Mouse (Mus musculus): ENCODE results near the gene Ate1. TPM values are rescaled to one million over a fixed set of nuclear protein-coding genes. Genes with fewer than 3 reads are reported as not detected.

The Ate1 gene
- total RNA-seq, 1 experiment, result 25.7 TPM

GRCm38 (mm10) chr7:130475970-130476369 is 44.2 kb downstream of the Ate1 start:
- Histone ChIP-seq H3K27ac (ENCODE audit: insufficient read depth, low read depth, low read length, poor library complexity, severe bottlenecking) (no peak overlapping the region), H3K9ac (ENCODE audit: insufficient read depth, low read depth, low read length, poor library complexity, severe bottlenecking) (no peak overlapping the region), H3K4me3 (ENCODE audit: insufficient read depth in 1 of 2, low read depth in 1 of 2, low read length in 2 of 2, poor library complexity in 1 of 2, severe bottlenecking in 1 of 2) (no peak overlapping the region), H3K36me3 (ENCODE audit: control insufficient read depth, insufficient read depth, low read length, poor library complexity, severe bottlenecking) (peaks cover 2% of the 10 kb centered on the region), H3K9me3 (ENCODE audit: control insufficient read depth, insufficient read depth, low read depth, low read length) (no peaks in the 10 kb centered on the region), H3K4me1 (ENCODE audit: control insufficient read depth in 2 of 2, insufficient read depth in 2 of 2, low read length in 2 of 2, poor library complexity in 1 of 2) (no peaks in the 10 kb centered on the region)
- in situ Hi-C loops (cut with MboI; ENCODE audit: low sequenced_read_pairs in 2 of 2, unreplicated experiment in 2 of 2), result no loop called here
- TF ChIP-seq HCFC1 (IDR thresholded peaks at IDR 0.05; ENCODE audit: borderline replicate concordance, insufficient read depth, low read length) (no peak), ZC3H11A (IDR thresholded peaks at IDR 0.05; ENCODE audit: borderline replicate concordance, low read depth, low read length) (peak; percentile 64; the same call in 1 of the 2 replicates)
- peak; percentile 26 for DNase-seq (ENCODE audit: low read depth, low spot score)

DNA sequence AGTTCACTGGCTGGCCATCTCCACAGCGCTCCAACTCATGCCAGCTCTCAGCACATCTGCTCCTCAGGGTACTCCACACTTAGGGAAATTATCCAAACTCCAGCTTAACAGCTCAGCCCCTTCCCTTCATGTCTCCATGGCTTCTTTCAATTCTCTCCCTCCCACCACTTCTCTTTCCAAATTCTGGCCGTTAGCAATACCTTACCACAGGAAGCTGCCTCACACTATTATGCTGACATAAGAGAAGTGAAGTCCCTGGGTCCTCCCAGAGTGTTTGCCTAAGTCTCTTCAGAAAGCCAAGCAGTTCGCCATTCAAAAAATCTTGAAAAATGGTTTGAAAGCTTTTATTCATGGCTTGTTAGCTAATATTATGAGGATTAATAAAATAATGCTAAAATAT is 46.3 kb downstream of the Ate1 start:
- TF ChIP-seq ZC3H11A (IDR thresholded peaks at IDR 0.05; ENCODE audit: borderline replicate concordance, low read depth, low read length), result no peak
- TF ChIP-seq HCFC1 (IDR thresholded peaks at IDR 0.05; ENCODE audit: borderline replicate concordance, insufficient read depth, low read length), result no peak
- no peak for TF ChIP-seq ZNF384 (IDR thresholded peaks at IDR 0.05; ENCODE audit: low read depth, low read length)
- TF ChIP-seq CHD2 (IDR thresholded peaks at IDR 0.05; ENCODE audit: low read depth, low read length), result no peak
- no peak for TF ChIP-seq MAFK (IDR thresholded peaks at IDR 0.05; ENCODE audit: insufficient read depth, low read depth, low read length)
- in situ Hi-C loops (cut with MboI; ENCODE audit: low sequenced_read_pairs in 2 of 2, unreplicated experiment in 2 of 2), result no loop called here
- Histone ChIP-seq H3K9me3 (ENCODE audit: control insufficient read depth, insufficient read depth, low read depth, low read length) (no peaks in the 10 kb centered on the region), H3K4me1 (ENCODE audit: control insufficient read depth in 2 of 2, insufficient read depth in 2 of 2, low read length in 2 of 2, poor library complexity in 1 of 2) (no peaks in the 10 kb centered on the region), H3K27ac (ENCODE audit: insufficient read depth, low read depth, low read length, poor library complexity, severe bottlenecking) (no peak overlapping the region), H3K36me3 (ENCODE audit: control insufficient read depth, insufficient read depth, low read length, poor library complexity, severe bottlenecking) (no peaks in the 10 kb centered on the region; the same call in 1 of the 2 replicates), H3K9ac (ENCODE audit: insufficient read depth, low read depth, low read length, poor library complexity, severe bottlenecking) (no peak overlapping the region), H3K4me3 (ENCODE audit: insufficient read depth in 1 of 2, low read depth in 1 of 2, low read length in 2 of 2, poor library complexity in 1 of 2, severe bottlenecking in 1 of 2) (no peak overlapping the region)
- no peak for DNase-seq (ENCODE audit: low read depth, low spot score)

DNA sequence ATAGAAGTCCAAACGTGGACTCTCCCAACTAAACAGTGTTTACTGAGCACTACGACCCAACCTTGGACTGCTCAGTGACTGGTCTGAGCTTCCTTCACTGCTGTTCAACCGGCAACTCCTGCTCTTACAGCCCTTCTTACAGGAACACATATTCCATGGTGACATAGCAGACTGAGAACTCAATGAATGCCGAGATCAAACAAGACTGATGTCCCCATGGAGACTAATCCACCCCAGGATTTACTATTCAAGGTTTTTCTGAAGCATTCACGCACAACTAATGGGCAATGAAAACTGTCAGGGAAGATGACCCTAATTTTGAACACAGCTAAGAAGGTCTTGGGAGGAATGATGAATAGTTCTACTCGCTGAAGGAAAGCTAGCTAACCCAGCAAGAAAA is 47.5 kb downstream of the Ate1 start:
- H3K27ac ChIP-seq (ENCODE audit: insufficient read depth, low read depth, low read length, poor library complexity, severe bottlenecking), result no peak overlapping the region
- H3K9ac ChIP-seq (ENCODE audit: insufficient read depth, low read depth, low read length, poor library complexity, severe bottlenecking), result no peak overlapping the region
- no peaks in the 10 kb centered on the region for H3K4me1 ChIP-seq (ENCODE audit: control insufficient read depth in 2 of 2, insufficient read depth in 2 of 2, low read length in 2 of 2, poor library complexity in 1 of 2)
- in situ Hi-C loops (cut with MboI; ENCODE audit: low sequenced_read_pairs in 2 of 2, unreplicated experiment in 2 of 2), result no loop called here
- H3K36me3 ChIP-seq (ENCODE audit: control insufficient read depth, insufficient read depth, low read length, poor library complexity, severe bottlenecking), result no peaks in the 10 kb centered on the region; the same call in 1 of the 2 replicates
- no peak overlapping the region for H3K4me3 ChIP-seq (ENCODE audit: insufficient read depth in 1 of 2, low read depth in 1 of 2, low read length in 2 of 2, poor library complexity in 1 of 2, severe bottlenecking in 1 of 2)
- TF ChIP-seq CHD2 (IDR thresholded peaks at IDR 0.05; ENCODE audit: low read depth, low read length) (no peak), ZC3H11A (IDR thresholded peaks at IDR 0.05; ENCODE audit: borderline replicate concordance, low read depth, low read length) (no peak), ZNF384 (IDR thresholded peaks at IDR 0.05; ENCODE audit: low read depth, low read length) (no peak), MAFK (IDR thresholded peaks at IDR 0.05; ENCODE audit: insufficient read depth, low read depth, low read length) (no peak), HCFC1 (IDR thresholded peaks at IDR 0.05; ENCODE audit: borderline replicate concordance, insufficient read depth, low read length) (no peak)
- H3K9me3 ChIP-seq (ENCODE audit: control insufficient read depth, insufficient read depth, low read depth, low read length), result no peaks in the 10 kb centered on the region
- DNase-seq (ENCODE audit: low read depth, low spot score), result no peak

DNA sequence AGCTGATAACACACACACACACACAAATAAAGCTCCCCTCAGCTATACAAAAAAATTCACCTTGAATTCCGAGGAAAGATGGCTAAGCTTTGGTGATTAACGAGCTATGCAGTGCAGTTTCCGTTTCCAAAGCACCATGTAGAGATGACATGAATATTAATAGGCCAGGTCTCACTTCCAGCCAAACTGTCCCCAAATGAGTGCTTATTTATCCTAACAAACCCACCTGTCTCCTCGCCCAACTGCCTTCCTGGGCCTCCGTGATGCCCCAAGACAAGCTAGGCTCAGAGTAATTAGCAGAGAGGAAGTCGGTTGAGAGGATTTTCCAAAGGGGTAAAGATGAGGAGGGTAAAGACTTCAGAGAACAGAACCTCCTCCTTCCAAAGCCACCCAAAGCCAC is 49.1 kb downstream of the Ate1 start:
- Histone ChIP-seq H3K9me3 (ENCODE audit: control insufficient read depth, insufficient read depth, low read depth, low read length) (no peaks in the 10 kb centered on the region), H3K36me3 (ENCODE audit: control insufficient read depth, insufficient read depth, low read length, poor library complexity, severe bottlenecking) (no peaks in the 10 kb centered on the region), H3K9ac (ENCODE audit: insufficient read depth, low read depth, low read length, poor library complexity, severe bottlenecking) (no peak overlapping the region), H3K4me1 (ENCODE audit: control insufficient read depth in 2 of 2, insufficient read depth in 2 of 2, low read length in 2 of 2, poor library complexity in 1 of 2) (no peaks in the 10 kb centered on the region), H3K4me3 (ENCODE audit: insufficient read depth in 1 of 2, low read depth in 1 of 2, low read length in 2 of 2, poor library complexity in 1 of 2, severe bottlenecking in 1 of 2) (no peak overlapping the region), H3K27ac (ENCODE audit: insufficient read depth, low read depth, low read length, poor library complexity, severe bottlenecking) (no peak overlapping the region)
- in situ Hi-C loops (cut with MboI; ENCODE audit: low sequenced_read_pairs in 2 of 2, unreplicated experiment in 2 of 2), result no loop called here
- no peak for DNase-seq (ENCODE audit: low read depth, low spot score)
- TF ChIP-seq ZC3H11A (IDR thresholded peaks at IDR 0.05; ENCODE audit: borderline replicate concordance, low read depth, low read length), result no peak
- no peak for TF ChIP-seq ZNF384 (IDR thresholded peaks at IDR 0.05; ENCODE audit: low read depth, low read length)
- no peak for TF ChIP-seq CHD2 (IDR thresholded peaks at IDR 0.05; ENCODE audit: low read depth, low read length)
- TF ChIP-seq MAFK (IDR thresholded peaks at IDR 0.05; ENCODE audit: insufficient read depth, low read depth, low read length), result no peak
- TF ChIP-seq HCFC1 (IDR thresholded peaks at IDR 0.05; ENCODE audit: borderline replicate concordance, insufficient read depth, low read length), result no peak

GRCm38 (mm10) chr7:130455587-130456246 is 64.5 kb downstream of the Ate1 start:
- in situ Hi-C loops (cut with MboI; ENCODE audit: low sequenced_read_pairs in 2 of 2, unreplicated experiment in 2 of 2), result no loop called here
- Histone ChIP-seq H3K9ac (ENCODE audit: insufficient read depth, low read depth, low read length, poor library complexity, severe bottlenecking) (no peak overlapping the region), H3K9me3 (ENCODE audit: control insufficient read depth, insufficient read depth, low read depth, low read length) (no peaks in the 10 kb centered on the region), H3K4me3 (ENCODE audit: insufficient read depth in 1 of 2, low read depth in 1 of 2, low read length in 2 of 2, poor library complexity in 1 of 2, severe bottlenecking in 1 of 2) (no peak overlapping the region), H3K36me3 (ENCODE audit: control insufficient read depth, insufficient read depth, low read length, poor library complexity, severe bottlenecking) (peaks cover 11% of the 10 kb centered on the region; the same call in 1 of the 2 replicates), H3K27ac (ENCODE audit: insufficient read depth, low read depth, low read length, poor library complexity, severe bottlenecking) (no peak overlapping the region), H3K4me1 (ENCODE audit: control insufficient read depth in 2 of 2, insufficient read depth in 2 of 2, low read length in 2 of 2, poor library complexity in 1 of 2) (no peaks in the 10 kb centered on the region)
- DNase-seq (ENCODE audit: low read depth, low spot score), result no peak
- TF ChIP-seq ZC3H11A (IDR thresholded peaks at IDR 0.05; ENCODE audit: borderline replicate concordance, low read depth, low read length) (no peak), CHD2 (IDR thresholded peaks at IDR 0.05; ENCODE audit: low read depth, low read length) (no peak), MAFK (IDR thresholded peaks at IDR 0.05; ENCODE audit: insufficient read depth, low read depth, low read length) (no peak), HCFC1 (IDR thresholded peaks at IDR 0.05; ENCODE audit: borderline replicate concordance, insufficient read depth, low read length) (no peak), ZNF384 (IDR thresholded peaks at IDR 0.05; ENCODE audit: low read depth, low read length) (no peak)

Data from ES-E14 (cell line).